Mouse (Mus musculus): ENCODE data around the gene Tcf7l1.

- no peak for TF ChIP-seq EP300 (IDR thresholded peaks at IDR 0.05; ENCODE audit: low read depth)
- no peak for TF ChIP-seq CTCF (IDR thresholded peaks at IDR 0.05; ENCODE audit: low read depth)
Measured at GRCm38 (mm10) chr6:72650338-72650851, 138.7 kb downstream of the Tcf7l1 start.
